Mouse (Mus musculus): Measurements from ENCODE around the gene Artn. TPM values are rescaled to one million over a fixed set of nuclear protein-coding genes. Genes with fewer than 3 reads are reported as not detected.

Gene Artn
- polyA plus RNA-seq, 1 experiment from 2014 or later: 1.5 TPM

DNA sequence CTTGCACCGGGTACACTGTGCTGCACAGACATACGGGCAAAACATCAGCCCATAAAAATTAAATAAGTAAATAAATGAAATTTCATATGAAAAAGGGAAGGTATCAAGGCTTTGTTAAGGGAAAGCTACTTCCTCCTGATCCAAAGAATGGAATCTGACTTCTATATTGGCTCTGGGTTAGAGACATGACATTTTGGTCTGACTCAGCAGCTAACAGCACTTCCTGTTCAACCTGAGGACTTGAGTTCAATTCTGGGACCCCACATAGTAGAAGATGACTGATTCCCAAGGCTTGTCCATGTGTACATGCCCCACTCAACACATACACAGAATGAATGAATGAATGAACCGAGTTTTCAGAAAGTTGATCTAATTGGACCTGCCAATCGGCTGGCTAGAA is 11.7 kb downstream of the Artn start:
- 94% methylated on average over 4 of the region's 4 CpGs for WGBS

DNA sequence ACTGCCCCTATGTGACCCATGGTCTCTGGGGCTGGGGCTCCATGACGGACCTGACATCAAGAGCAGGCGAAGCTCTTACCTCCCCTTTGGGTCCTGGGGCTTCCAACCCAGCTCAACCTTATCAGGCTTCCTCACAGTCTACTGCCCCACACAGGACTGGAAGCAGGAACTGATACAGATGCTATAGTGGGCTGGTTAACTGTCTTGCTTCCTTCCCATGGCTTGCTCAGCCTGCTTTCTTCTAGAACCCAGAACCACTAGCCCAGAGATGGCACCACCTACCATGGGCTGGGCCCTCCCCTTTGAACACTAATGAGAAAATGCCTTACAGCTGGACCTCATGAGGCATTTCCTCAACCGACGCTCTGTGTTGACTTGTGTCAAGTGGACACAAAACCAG is 12.2 kb downstream of the Artn start:
- H3K9ac ChIP-seq: no peak overlapping the region
- no peaks in the 10 kb centered on the region for H3K9me3 ChIP-seq
- H3K4me2 ChIP-seq: no peak overlapping the region
- 0 out of 2 replicates have a peak, but pooled peaks cover under 1% of the 10 kb centered on the region for H3K36me3 ChIP-seq
- no peaks in the 10 kb centered on the region; the same call in 1 of the 2 replicates for H3K27me3 ChIP-seq
- H3K4me3 ChIP-seq: no peak overlapping the region
- H3K27ac ChIP-seq (replicated peaks): no peak overlapping the region
- 95% methylated on average over 4 of the region's 4 CpGs for WGBS
- peaks cover 31% of the 10 kb centered on the region for H3K4me1 ChIP-seq (replicated peaks)
- no peak for ATAC-seq (ENCODE audit: low read depth)

More for the DNA sequence above, 11.7 kb downstream of the Artn start:
- Histone ChIP-seq H3K27me3 (no peaks in the 10 kb centered on the region; the same call in 1 of the 2 replicates), H3K9me3 (no peaks in the 10 kb centered on the region), H3K27ac (replicated peaks) (no peak overlapping the region), H3K4me3 (no peak overlapping the region), H3K4me2 (no peak overlapping the region), H3K9ac (no peak overlapping the region), H3K4me1 (replicated peaks) (peaks cover 26% of the 10 kb centered on the region), H3K36me3 (no peaks in the 10 kb centered on the region)
- no peak for ATAC-seq (ENCODE audit: low read depth)

DNA sequence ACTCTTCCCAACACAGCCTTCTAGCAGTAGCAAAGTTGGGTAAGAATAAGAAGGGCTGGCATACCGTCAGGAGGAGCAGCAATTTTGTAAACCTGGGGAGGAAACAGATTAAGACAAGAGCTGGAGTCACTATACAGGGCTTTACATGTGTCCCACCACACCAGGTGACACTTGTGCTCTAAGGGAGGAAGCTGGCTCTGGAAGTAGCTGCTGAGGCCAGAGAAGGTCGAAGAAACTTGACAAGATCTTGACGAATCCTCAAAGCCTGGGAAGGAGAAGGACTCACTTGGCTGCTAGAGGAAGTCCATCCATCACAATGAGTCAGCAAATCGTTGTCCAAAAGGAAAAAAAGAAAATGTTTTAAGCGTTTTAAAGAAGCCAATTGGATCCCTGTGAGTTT is 13.2 kb downstream of the Artn start:
- H3K27ac ChIP-seq (replicated peaks): no peak overlapping the region
- peaks cover 10% of the 10 kb centered on the region for H3K36me3 ChIP-seq
- peak overlapping the region; percentile 100 for H3K4me2 ChIP-seq
- 88% methylated on average over 5 of the region's 5 CpGs for WGBS
- ATAC-seq (ENCODE audit: low read depth): no peak
- peaks cover 41% of the 10 kb centered on the region for H3K4me1 ChIP-seq (replicated peaks)
- H3K27me3 ChIP-seq: no peaks in the 10 kb centered on the region; the same call in 1 of the 2 replicates
- H3K4me3 ChIP-seq: no peak overlapping the region
- no peaks in the 10 kb centered on the region for H3K9me3 ChIP-seq
- no peak overlapping the region for H3K9ac ChIP-seq

DNA sequence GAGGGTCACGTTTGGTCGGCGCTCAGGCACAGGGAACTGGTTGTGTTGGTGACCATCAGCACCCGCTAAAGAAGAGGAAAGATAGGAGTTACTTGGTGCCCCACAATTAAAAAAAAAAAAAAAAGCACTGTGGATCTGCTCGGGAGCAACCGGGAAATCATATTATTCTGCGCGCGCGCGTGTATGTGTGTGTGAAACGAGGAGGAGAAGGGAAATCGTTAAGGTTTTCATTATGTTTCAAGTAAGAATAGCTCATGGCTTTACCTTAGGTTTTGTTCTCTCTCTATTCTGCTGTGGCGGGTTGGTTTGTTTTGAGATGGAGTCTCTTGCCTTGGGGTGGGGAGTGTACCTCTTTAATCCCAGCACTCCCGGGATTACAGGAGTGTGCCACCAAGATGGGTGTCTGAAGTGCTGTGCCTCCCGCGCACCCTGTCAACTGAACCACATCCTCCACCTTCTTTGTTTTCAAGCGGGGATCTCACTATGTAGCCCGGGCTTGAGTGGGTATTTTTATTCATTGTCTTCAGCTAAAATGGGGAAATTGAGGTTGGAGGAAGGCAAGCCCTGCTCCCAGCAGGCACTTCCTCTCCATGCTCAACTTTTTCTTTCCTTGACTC is 14.0 kb downstream of the Artn start:
- Histone ChIP-seq H3K27ac (replicated peaks) (peak overlapping the region; percentile 85), H3K9ac (peak overlapping the region; percentile 96), H3K27me3 (no peaks in the 10 kb centered on the region), H3K9me3 (no peaks in the 10 kb centered on the region), H3K4me3 (peak overlapping the region; percentile 63), H3K4me2 (peak overlapping the region; percentile 100), H3K4me1 (replicated peaks) (peaks cover 49% of the 10 kb centered on the region), H3K36me3 (peaks cover 18% of the 10 kb centered on the region)
- no peak for ATAC-seq (ENCODE audit: low read depth)
- WGBS: 5% methylated on average over 19 of the region's 19 CpGs

DNA sequence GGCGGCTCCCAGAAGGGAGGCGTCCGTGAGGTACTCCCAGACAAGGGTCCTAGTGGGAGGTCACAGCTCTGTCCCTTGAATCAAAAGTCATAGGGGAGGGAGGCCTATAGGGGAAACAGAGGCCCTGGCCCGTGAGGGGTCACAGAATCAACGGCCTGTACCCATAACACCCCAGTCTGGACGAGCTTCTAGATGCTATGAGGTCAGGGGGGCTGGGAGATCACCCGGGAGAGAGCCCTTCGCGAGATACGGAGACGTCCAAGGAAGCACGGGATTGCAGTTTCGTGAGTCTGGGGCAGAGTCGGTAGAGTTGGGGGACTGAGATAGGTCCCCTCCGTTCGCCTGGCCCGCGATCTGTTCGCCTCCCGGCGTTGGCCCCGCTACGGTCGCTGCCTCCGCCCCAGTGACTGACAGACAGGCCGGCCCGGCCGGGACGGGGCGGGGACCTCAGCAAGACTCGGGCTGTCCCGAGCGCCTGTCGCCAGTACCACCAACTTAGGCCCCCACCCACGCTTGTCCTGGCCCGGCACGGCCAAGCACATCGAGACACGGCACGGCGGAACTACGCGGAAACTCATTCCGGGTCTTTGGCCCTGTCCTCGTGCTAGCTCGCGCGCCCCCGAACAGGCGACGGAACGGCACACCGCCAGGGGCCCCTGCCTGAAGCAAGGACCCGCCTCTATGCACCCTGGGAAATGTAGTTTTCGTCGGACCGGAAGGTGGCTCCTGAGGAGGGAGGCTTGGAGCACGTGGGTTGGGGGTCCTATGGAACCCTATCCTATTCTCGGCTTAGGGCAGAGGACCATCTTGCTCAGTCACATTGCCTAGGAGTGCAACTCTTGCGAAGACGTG is 14.7 kb downstream of the Artn start, which contains the start of gene Ipo13:
Ipo13 (minus strand) TSS at position 409 of the 852 bp plus-strand sequence.
- peaks cover 23% of the 10 kb centered on the region for H3K36me3 ChIP-seq
- H3K4me1 ChIP-seq (replicated peaks): peaks cover 56% of the 10 kb centered on the region
- peak within 1 kb of the TSS; percentile 96 for H3K9ac ChIP-seq
- H3K4me3 ChIP-seq: peak within 1 kb of the TSS; percentile 63
- peak; percentile 96 for ATAC-seq (ENCODE audit: low read depth)
- no peaks in the 10 kb centered on the region for H3K27me3 ChIP-seq
- WGBS: under 1% methylated on average over 61 of the region's 61 CpGs
- no peaks in the 10 kb centered on the region for H3K9me3 ChIP-seq
- peak within 1 kb of the TSS; percentile 100 for H3K4me2 ChIP-seq
- H3K27ac ChIP-seq (replicated peaks): peak within 1 kb of the TSS; percentile 85

DNA sequence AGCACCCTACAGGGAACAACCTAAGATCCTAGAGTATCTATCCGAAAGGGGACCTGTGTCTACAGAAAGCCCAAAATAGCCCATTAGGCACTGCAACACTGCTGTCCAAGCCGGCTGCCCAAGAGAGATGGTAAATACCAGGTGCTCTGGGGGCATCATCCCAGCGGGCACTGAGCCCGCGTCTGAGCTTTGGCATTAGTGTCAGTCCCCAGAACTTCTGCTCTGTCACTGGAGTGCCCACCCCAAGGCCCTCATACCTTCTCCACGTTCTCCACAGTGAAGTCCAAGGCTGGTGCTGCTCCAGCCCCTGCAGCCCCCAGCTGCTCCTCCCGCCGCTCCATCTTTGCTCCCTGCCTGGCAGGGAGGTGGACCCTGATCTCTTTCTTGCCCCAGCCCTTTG is 15.5 kb downstream of the Artn start:
- H3K4me2 ChIP-seq: peak overlapping the region; percentile 100
- H3K4me1 ChIP-seq (replicated peaks): peaks cover 64% of the 10 kb centered on the region
- peak overlapping the region; percentile 63 for H3K4me3 ChIP-seq
- H3K9ac ChIP-seq: peak overlapping the region; percentile 96
- 0 out of 2 replicates have a peak overlapping the region, but pooled peaks have one; percentile 85 for H3K27ac ChIP-seq (replicated peaks)
- no peaks in the 10 kb centered on the region for H3K27me3 ChIP-seq
- no peak for ATAC-seq (ENCODE audit: low read depth)
- 17% methylated on average over 8 of the region's 8 CpGs for WGBS
- peaks cover 23% of the 10 kb centered on the region for H3K36me3 ChIP-seq
- H3K9me3 ChIP-seq: no peaks in the 10 kb centered on the region

DNA sequence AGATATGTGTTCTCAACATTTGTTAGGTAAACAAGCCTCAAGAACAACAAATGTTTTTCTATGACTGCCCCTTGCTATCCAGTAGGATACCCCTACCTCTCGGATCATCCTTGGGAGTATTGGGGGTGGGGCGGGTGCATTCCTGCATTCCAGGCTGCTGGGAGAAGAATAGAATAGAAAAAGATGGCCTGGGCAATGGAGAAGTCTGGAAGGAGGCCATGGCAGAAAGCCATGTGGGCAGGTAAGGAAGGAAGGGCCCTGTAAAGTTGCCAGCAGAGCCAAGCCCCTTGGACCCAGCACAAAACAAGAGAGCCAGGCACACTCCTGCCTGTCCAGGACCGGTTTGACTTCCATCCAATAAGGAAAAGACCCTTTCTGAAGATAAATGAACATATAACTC is 16.1 kb downstream of the Artn start:
- 50% methylated on average over 3 of the region's 3 CpGs for WGBS
- no peak overlapping the region for H3K27ac ChIP-seq (replicated peaks)

DNA sequence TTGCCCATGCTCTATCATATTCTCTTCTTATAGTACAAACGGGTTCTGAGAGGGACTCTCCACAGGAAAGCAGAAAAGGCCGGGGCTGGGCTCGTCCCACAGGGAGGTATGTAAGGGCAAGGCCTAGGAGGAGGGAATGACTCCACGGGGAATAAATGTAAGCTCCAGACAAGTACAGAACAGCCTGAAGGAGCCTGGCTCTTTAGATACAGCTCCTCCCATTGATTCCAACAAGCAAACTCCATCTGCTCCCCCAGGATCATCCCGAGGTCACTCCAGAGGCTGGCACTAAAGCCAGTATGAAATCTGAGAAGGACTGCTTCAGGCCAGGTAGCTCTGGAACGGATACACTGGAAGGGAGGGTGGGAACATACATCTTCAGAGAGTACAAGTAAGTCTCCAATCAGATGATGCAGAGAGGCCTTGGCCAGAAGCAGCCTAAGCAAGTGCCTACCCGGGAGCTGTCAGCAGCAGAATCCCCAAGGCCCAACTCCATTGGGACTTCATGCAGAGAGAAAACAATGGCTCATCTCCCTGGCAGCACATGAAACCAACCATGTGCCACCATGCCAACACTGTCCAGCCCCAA is 16.8 kb downstream of the Artn start:
- peak overlapping the region; percentile 96 for H3K9ac ChIP-seq

More for the DNA sequence above, 16.1 kb downstream of the Artn start:
- Histone ChIP-seq H3K4me2 (peak overlapping the region; percentile 100), H3K36me3 (peaks cover 23% of the 10 kb centered on the region), H3K4me1 (replicated peaks) (peaks cover 70% of the 10 kb centered on the region), H3K4me3 (peak overlapping the region; percentile 63), H3K9me3 (no peaks in the 10 kb centered on the region), H3K9ac (peak overlapping the region; percentile 96), H3K27me3 (no peaks in the 10 kb centered on the region)
- no peak for ATAC-seq (ENCODE audit: low read depth)

DNA sequence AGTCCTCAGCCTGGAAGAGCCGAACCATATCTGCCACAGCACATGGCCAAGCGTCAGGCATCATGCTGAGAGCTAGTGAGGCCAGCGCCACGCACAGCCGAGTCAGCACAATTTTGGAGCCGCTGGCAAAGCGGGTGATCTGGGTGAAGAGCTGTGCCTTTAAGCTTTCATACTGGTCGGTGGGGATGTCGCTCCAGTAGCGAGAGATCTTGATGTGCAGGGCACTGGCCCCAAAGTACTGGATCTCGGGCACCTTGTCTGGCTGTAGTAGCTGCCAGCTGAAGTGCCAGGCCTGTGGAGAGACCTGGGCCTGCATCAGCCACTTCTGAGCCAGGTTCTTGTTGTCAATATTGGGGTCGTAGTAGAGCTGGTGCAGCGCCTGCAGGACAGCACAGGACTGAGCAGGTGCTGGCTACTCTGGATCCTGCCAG is 17.4 kb downstream of the Artn start:
- peaks cover 81% of the 10 kb centered on the region for H3K4me1 ChIP-seq (replicated peaks)
- WGBS: 90% methylated on average over 13 of the region's 13 CpGs
- no peak for ATAC-seq (ENCODE audit: low read depth)
- H3K27ac ChIP-seq (replicated peaks): no peak overlapping the region
- no peaks in the 10 kb centered on the region for H3K27me3 ChIP-seq
- 0 out of 2 replicates have a peak overlapping the region, but pooled peaks have one; percentile 63 for H3K4me3 ChIP-seq
- peak overlapping the region; percentile 100 for H3K4me2 ChIP-seq
- peak overlapping the region; percentile 96; the same call in 1 of the 2 replicates for H3K9ac ChIP-seq
- H3K9me3 ChIP-seq: no peaks in the 10 kb centered on the region
- peaks cover 23% of the 10 kb centered on the region for H3K36me3 ChIP-seq

More for the DNA sequence above, 16.8 kb downstream of the Artn start:
- Histone ChIP-seq H3K4me3 (peak overlapping the region; percentile 63), H3K4me1 (replicated peaks) (peaks cover 77% of the 10 kb centered on the region), H3K27me3 (no peaks in the 10 kb centered on the region), H3K4me2 (peak overlapping the region; percentile 100), H3K36me3 (peaks cover 23% of the 10 kb centered on the region), H3K9me3 (no peaks in the 10 kb centered on the region), H3K27ac (replicated peaks) (no peak overlapping the region)
- WGBS: 52% methylated on average over 7 of the region's 7 CpGs
- ATAC-seq (ENCODE audit: low read depth): no peak

DNA sequence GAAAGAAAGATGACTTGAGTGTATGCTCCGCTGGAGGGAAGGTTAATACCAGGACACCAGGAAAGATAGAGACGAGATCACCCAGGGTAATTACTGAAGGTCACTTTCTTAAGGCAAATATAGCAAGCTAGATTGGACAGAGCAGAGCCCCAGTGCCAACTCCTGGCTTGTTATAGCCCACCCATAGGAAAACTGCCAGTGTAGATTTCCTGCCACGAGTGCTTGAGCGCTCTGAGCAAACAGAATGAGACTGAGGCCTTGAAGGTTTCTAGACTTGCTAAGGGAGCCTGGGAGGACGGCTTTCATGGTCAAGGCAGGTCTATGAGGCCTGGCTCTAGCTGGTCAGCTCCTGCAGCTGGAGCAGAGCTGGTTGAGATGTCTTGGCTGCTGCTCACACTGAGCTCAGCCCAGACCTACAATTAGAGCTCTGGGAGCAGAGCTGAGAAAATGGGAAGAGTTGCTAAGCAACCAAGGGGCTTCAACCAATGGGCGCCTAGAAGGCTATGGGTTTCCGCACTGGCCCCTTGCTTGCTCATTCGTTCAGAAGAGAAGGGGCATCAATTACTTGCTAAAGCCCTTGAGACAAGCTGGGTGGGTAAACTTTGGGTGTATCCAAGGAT is 20.6 kb downstream of the Artn start:
- H3K4me1 ChIP-seq (replicated peaks): peaks cover 65% of the 10 kb centered on the region
- H3K4me3 ChIP-seq: peak overlapping the region; percentile 24
- peak; percentile 86 for ATAC-seq (ENCODE audit: low read depth)
- H3K9ac ChIP-seq: peak overlapping the region; percentile 60
- H3K36me3 ChIP-seq: peaks cover 46% of the 10 kb centered on the region
- no peaks in the 10 kb centered on the region for H3K27me3 ChIP-seq
- no peaks in the 10 kb centered on the region for H3K9me3 ChIP-seq
- H3K4me2 ChIP-seq: peak overlapping the region; percentile 56
- WGBS: 50% methylated on average over 8 of the region's 8 CpGs
- peak overlapping the region; percentile 89 for H3K27ac ChIP-seq (replicated peaks)

DNA sequence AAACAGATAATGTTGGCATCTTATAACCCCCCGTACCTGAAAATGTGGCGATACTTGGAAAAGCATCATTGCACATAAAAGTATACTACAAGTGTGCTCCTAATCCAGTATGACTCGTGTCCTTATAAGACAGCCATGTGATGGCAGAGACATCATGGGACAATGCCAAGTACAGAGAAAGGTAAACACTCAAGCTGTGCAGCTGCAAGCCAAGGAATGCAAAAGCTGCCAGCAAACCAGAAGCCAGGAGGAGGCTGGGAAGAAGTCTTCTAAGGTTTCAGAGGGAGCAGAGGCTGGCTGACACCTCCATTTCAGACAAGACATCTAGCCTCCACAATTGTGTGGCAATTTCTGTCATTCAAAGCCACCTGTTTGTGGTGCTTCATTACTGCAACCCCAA is 23.4 kb downstream of the Artn start:
- no peak overlapping the region for H3K9ac ChIP-seq
- 91% methylated on average over 3 of the region's 3 CpGs for WGBS
- H3K9me3 ChIP-seq: no peaks in the 10 kb centered on the region
- H3K27ac ChIP-seq (replicated peaks): no peak overlapping the region
- no peaks in the 10 kb centered on the region for H3K27me3 ChIP-seq
- H3K4me3 ChIP-seq: no peak overlapping the region
- H3K36me3 ChIP-seq: peaks cover 62% of the 10 kb centered on the region
- peaks cover 38% of the 10 kb centered on the region for H3K4me1 ChIP-seq (replicated peaks)
- H3K4me2 ChIP-seq: no peak overlapping the region
- no peak for ATAC-seq (ENCODE audit: low read depth)
